Mouse (Mus musculus) right cerebral cortex, postnatal 36 days (tissue): ENCODE data around the gene Erbb4.

Experiments used
- DNase-seq, 2 experiments: peaks; one replicate each; pipeline ENCODE4 v3.0.0; 2022; ENCODE audit warnings: low spot score in 2 of 2, mixed read lengths in 1 of 2

Gene Erbb4

GRCm38 (mm10) chr1:69107485-69108158 is at the start of gene Erbb4:
Gene Erbb4 (minus strand): TSS chr1:69108059.
- peak in 1 of 2 experiments; percentile 22 for DNase-seq

GRCm38 (mm10) chr1:69157346-69157745 is 49.5 kb upstream of the Erbb4 start:
- DNase-seq: no peak

DNA sequence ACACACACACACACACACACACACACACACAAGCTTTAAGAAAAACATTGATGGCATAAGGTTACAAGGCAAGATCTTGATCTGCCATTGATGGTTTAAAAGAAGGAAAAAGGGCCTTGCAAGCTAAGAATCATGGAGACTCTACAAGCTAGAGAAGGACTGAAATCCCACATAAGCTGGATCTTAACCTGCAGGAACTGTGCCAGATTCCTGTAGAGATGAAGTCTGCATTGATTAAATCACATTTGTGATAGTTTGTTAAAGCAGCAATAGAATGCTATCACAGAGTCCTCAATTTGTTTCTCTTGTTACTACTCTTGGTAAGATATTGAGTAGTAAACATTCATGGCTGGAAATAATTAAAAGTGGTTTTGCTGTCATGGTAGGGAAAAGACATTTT is 33.5 kb upstream of the Erbb4 start:
- DNase-seq: no peak

- DNase-seq: no peak
These were observed 31.6 kb upstream of the Erbb4 start for GRCm38 (mm10) chr1:69139519-69139868.

DNA sequence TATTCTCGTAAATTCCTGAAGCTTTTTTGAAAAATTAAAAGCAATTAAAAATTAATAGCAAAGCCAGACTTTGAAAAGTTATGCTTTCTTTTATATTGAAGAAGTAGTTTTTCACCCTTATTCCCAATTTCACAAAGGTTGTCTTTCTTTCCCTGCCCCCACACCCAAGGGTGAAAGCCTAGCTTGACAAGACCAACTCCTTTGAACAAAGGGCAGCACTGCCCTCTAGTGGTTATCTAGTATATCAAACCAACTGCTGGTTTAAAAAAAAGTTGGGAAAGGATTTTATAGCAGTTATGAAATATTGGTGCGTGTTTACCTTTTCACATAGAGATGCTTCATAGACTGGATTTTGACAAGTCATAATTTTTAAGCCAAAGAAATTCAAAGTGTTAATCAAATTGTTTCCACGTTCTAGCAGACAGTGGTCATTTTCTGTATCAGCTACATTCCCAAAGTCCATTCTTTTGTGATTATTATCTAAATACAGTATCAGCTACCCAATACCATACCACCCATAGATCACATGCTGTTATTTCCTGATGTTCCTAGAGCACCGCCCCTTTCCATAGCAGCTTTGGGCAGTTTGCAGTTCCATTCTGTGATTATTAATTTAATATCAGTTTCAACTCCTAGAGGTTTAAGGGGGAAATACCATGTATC is 31.1 kb upstream of the Erbb4 start:
- peak in 1 of 2 experiments; percentile 12 for DNase-seq

DNA sequence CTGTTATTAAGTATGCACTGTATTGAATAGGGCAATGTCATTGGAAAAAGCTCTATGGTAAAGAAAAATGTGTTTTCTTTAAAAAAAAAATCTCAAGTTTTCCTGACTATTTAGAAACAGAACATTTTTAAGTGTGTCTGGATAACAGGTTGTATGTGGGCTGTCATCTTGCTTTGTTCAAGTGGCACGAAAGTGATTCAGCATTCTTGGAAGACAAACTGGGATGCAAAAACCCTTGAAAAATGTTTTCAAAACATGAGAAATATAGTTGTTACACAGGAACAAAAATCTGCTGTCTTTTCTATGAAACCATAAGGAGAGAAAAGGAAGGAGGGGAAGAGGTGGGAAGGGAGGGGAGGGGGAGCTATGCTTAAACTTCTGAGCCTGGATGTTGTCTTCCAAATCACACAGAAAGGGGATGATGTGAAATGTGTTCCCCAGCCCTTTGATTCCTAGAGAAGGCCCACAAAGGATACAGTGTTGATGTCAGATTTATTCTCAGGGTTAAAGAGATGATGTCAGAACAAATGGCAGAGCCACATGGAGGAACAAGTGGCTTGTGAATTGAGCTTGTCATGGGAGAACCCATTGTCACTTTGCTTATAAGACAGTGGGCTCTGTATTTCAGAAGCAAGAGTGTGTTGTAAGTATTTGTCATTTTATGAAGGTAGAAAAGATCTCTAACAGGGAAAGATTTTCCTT is 16.4 kb upstream of the Erbb4 start:
- no peak for DNase-seq

DNA sequence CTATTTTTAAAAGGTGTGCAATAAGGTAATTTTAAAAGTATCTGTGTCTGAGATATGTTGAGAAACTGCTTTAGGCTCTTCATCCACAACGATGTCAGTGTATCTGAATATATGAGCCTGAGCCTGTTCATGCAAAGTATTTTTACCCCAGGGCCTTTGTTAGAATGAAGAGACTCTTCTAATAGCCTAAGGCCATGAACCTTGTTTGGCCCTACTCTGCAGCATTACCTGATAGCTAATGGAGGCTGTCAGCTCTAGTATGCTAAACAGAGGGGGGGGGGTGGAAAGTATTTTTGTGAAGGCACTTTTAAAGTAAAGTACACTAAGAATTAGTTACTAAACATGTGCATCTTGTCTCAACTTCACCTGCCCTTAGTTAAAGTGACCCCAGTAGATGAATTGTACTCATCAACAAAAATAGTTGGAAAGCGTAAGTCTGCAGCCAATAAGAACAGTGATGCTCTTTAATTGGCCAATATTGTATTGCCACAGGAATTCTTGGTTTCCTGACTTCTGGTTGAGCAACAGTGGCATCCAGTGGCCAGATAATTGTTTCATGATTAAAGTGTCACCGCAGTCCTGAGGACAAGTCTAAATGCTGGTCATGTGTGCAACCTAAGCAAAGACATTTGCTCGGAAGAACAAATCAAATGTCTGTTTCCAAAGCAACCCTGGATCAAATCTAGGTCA is 10.5 kb upstream of the Erbb4 start:
- no peak for DNase-seq

GRCm38 (mm10) chr1:69108159-69108925 is 483 bp upstream of the Erbb4 start:
- DNase-seq: no peak

DNA sequence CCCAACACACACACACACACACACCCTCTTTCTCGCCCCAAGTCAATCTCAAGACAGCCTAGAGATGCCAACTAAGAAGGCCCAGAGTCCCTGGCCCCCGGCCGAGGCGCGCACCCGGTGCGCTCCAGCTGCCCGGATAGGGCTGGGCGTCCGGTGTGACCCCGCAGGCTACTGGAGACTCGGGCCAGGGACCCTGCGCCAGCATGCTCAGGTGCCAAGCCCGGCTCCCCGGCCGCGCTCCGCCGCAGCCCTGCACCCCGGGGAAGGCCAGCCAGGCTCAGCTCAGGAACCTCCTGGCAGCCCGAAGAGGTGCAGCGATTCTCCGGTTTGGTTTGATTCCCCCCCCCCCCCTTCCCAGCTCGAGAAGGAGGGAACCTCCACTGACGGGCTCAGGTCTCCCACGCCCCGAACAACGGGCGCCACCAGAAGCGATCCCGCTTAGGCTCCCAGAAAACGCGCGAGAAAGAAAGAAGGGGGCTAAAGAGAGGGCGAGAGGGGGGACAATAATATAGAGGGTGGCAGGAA is 860 bp downstream of the Erbb4 start:
- peak in 1 of 2 experiments; percentile 6 for DNase-seq

- no peak for DNase-seq
These were observed 1.5 kb downstream of the Erbb4 start for GRCm38 (mm10) chr1:69106322-69106761.

GRCm38 (mm10) chr1:69105493-69106321 is 2.2 kb downstream of the Erbb4 start:
- DNase-seq: no peak

DNA sequence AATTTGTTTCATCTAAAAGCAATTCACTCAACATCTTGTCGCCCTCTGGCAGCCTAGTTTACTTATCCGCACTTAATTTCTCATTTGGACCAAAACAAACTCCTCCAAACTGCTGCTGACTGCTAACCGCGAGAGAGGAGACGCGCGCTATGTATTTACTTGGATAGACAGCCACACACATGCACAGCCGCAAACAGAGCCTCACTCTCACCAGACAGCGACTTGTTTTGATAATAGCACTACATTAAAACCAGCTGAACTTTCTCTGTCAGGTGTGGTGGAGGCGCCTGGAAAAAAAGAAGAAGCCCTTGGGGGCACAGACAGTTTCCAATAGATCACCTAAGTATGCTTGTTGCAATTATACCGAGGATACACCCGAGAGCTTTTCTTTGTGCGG is 2.8 kb downstream of the Erbb4 start:
- DNase-seq: no peak

DNA sequence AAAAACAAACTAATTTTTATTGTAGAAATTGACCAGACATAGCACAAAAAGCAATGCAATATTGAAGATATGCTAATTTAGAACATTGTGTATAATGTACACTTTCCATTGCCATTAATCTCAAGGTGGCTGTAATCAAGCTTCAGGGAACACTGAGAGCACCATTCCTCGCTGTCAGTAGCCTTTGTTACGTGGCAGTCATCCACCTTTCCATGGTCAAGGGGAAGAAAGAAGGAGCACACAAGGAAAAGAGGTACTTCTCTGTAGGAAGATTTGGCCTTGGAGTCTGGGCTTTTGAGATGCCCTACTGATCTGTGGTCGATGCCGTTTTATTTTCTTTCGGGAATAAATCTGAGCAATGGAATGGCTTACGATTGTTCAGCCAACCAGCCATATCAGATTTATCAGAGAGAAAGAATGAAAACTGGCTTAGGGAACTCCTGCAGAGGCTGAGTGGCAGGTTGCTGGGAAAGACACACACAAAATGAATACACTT is 4.6 kb downstream of the Erbb4 start:
- no peak for DNase-seq

GRCm38 (mm10) chr1:69101670-69102069 is 6.2 kb downstream of the Erbb4 start:
- DNase-seq: no peak

DNA sequence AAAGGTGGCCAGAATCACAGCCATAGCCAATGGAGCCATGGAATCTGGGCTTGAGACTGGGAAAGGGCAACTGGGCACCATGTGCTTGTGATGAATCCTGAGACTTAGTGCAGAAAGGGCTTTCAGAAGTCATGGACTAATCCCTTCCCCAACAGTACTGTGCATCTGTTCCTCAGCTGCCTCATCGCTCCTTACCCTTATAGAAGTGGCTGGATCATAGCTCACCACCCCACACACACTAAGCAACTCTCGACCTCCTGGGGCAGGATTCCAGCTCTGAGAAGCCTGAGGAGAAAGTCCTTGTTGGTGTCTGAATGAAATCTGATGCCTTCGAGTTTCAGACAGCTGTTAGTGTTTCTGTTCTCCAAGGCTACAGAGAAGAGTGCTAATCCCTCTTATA is 14.8 kb downstream of the Erbb4 start:
- no peak for DNase-seq

DNA sequence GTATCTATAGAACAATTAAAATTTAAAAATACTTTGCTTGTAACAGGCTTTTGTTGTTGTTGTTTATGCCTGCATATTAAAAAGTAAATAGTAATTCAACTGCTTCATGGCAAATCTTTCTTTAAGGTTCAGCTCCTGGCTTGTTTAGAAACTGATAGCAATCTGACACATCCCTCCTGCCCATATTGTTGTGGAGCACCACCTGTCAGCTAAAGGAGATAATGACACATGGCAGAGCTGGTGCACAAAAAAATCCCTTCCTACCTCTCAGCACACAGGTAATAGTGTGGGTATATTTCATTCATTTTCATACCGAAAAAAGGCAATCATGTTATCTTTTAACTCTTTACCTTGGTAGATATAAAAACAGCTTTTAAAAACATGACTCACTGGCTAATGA is 18.5 kb downstream of the Erbb4 start:
- DNase-seq: no peak

GRCm38 (mm10) chr1:69085753-69086152 is 22.1 kb downstream of the Erbb4 start:
- DNase-seq: no peak

- DNase-seq: no peak
These were observed 58.9 kb downstream of the Erbb4 start for GRCm38 (mm10) chr1:69048918-69049317.

DNA sequence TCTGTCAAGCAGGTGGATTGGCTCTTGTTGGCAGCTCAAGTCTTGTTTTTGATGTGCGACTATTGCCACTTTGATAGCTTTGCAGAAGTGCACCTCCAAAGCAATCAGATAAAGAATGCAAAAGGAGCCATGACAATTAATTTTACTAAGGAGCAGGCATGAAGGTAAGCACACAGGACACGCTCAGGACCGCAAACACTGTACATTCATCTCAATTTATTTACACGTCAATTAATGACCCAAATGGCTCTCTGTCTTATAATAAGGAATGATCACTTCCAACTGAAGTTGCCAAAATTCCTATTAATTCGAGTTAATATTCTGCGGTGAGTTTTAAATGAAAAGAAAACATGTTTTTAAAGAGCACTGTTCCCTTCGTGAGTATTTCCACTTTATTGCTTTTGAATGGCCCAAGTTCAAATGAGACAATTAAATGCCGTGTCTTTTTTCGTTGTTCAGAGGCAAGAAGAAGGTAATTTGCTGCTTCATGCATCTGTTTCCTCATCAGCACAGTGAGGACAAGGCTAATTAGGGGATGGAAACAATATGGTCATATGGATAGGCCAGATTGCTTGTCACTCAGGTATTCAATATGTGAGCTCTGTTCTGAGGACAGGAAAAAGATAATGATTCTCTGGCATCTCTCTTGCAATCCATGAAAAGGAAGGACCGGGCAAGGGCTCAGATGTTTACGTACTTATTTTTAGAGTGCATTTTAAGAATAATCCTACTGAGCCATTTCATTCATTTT is 61.5 kb downstream of the Erbb4 start:
- DNase-seq: no peak

- DNase-seq: no peak
These were observed 80.0 kb downstream of the Erbb4 start for GRCm38 (mm10) chr1:69027816-69028215.
